Mouse (Mus musculus) kidney, postnatal 0 days (tissue): ENCODE results near the gene Htr7. TPM values are rescaled to one million over a fixed set of nuclear protein-coding genes. Genes with fewer than 3 reads are reported as not detected.

Experiments used
- ATAC-seq: fragments of 200-750 bp; cut with Nextera tagmentation; replicated peaks from 2 replicates; pipeline ENCODE4 v1.8.0; 2017; ENCODE audit warnings: low read depth, moderate number of reproducible peaks, moderate TSS enrichment, moderate library complexity; ENCODE audit not compliant: low FRiP score
- DNase-seq: peaks from one replicate; pipeline ENCODE4 v3.0.0-alpha.2; 2016; ENCODE audit warnings: low spot score
- H3K27ac ChIP-seq: fragments of 300-500 bp; sonication (generic); 2 replicates; pipeline ENCODE4 v1.5.1; 2014; ENCODE audit warnings: mild to moderate bottlenecking
- H3K27me3 ChIP-seq: fragments of 300-500 bp; sonication (generic); 2 replicates; pipeline ENCODE4 v1.6.1; 2014; ENCODE audit warnings: low read length, mixed read lengths; ENCODE audit not compliant: insufficient read depth
- H3K36me3 ChIP-seq: fragments of 300-500 bp; sonication (generic); 2 replicates; pipeline ENCODE4 v1.6.1; 2014; ENCODE audit warnings: low read length, mixed read lengths; ENCODE audit not compliant: insufficient read depth
- H3K4me1 ChIP-seq: fragments of 300-500 bp; sonication (generic); replicated peaks from 2 replicates; pipeline ENCODE4 v1.6.1; 2014; ENCODE audit warnings: antibody characterized with exemption, low read length, mixed read lengths; ENCODE audit not compliant: insufficient read depth
- H3K4me2 ChIP-seq: fragments of 300-500 bp; sonication (generic); 2 replicates; pipeline ENCODE4 v1.6.1; 2014; ENCODE audit warnings: mild to moderate bottlenecking, low read length, moderate library complexity, mixed read lengths
- H3K4me3 ChIP-seq: fragments of 300-500 bp; sonication (generic); replicated peaks from 2 replicates; pipeline ENCODE4 v1.5.1; 2014; ENCODE audit warnings: low read depth, low read length
- H3K9ac ChIP-seq: fragments of 300-500 bp; sonication (generic); 2 replicates; pipeline ENCODE4 v1.6.1; 2014; ENCODE audit warnings: low read depth, low read length
- H3K9me3 ChIP-seq: fragments of 300-500 bp; sonication (generic); replicated peaks from 2 replicates; pipeline ENCODE4 v1.6.1; 2016; ENCODE audit warnings: low read length, inconsistent platforms, mixed read lengths
- CTCF ChIP-seq: IDR thresholded peaks from 2 replicates; pipeline ENCODE4 v1.5.1; 2016; ENCODE audit warnings: antibody characterized with exemption, low read depth, mild to moderate bottlenecking, moderate library complexity
- WGBS: fragments of 180-500 bp; shearing (Covaris S2); extraction: QIAGEN DNeasy Blood & Tissue Kit; methylation state at CpG from one replicate; pipeline ENCODE4 v1.1.7; 2014; 5-methylcytosine and 5-hydroxymethylcytosine counted together
- polyA plus RNA-seq: library from polyadenylated mRNA; unstranded; fragments of >200 nt; fragmentation: Nextera tagmentation; extraction: Ambion mirVana; gene quantifications from 2 replicates; pipeline ENCODE4 v1.2.1, GENCODE M21; 2015

Gene Htr7
- polyA plus RNA-seq, 1 experiment from 2014 or later = 0.08 TPM

GRCm38 (mm10) chr19:36083262-36084225 lies 26.2 kb upstream of the Htr7 start, which contains the start of gene Rpp30:
Rpp30 (plus strand) TSS chr19:36083716.
- peak within 1 kb of the TSS; percentile 70 for H3K27ac ChIP-seq
- TF ChIP-seq CTCF = no peak
- 0 out of 2 replicates have a peak, but pooled peaks cover 7% of the 10 kb centered on the region for H3K36me3 ChIP-seq
- peak within 1 kb of the TSS; percentile 86 for H3K4me3 ChIP-seq
- H3K27me3 ChIP-seq = no peaks in the 10 kb centered on the region
- WGBS = 2% methylated on average over 34 of the region's 34 CpGs
- peak within 1 kb of the TSS; percentile 75 for H3K9ac ChIP-seq
- H3K9me3 ChIP-seq = no peaks in the 10 kb centered on the region
- H3K4me1 ChIP-seq = peaks cover 5% of the 10 kb centered on the region; the same call in 1 of the 2 replicates
- peak within 1 kb of the TSS; percentile 61 for H3K4me2 ChIP-seq
- peak; percentile 93 for ATAC-seq
- peak; percentile 97 for DNase-seq

- Histone ChIP-seq H3K4me2 (peak overlapping the region; percentile 61), H3K27me3 (no peaks in the 10 kb centered on the region), H3K36me3 (no peaks in the 10 kb centered on the region), H3K9me3 (no peaks in the 10 kb centered on the region), H3K27ac (peak overlapping the region; percentile 33; the same call in 1 of the 2 replicates), H3K4me1 (peaks cover 5% of the 10 kb centered on the region; the same call in 1 of the 2 replicates), H3K9ac (no peak overlapping the region), H3K4me3 (peak overlapping the region; percentile 86)
- WGBS = 50% methylated on average over 7 of the region's 7 CpGs
- ATAC-seq (peak; percentile 75; the same call in 1 of the 2 replicates), DNase-seq (peak; percentile 91)
- TF ChIP-seq CTCF = peak; percentile 91
These were observed 25.4 kb upstream of the Htr7 start for GRCm38 (mm10) chr19:36082606-36083261.

- Histone ChIP-seq H3K27ac (no peak overlapping the region), H3K4me3 (no peak overlapping the region), H3K9ac (no peak overlapping the region), H3K27me3 (no peaks in the 10 kb centered on the region), H3K4me2 (no peak overlapping the region), H3K9me3 (no peaks in the 10 kb centered on the region), H3K36me3 (no peaks in the 10 kb centered on the region), H3K4me1 (no peaks in the 10 kb centered on the region)
- DNase-seq (peak; percentile 54), ATAC-seq (no peak)
- WGBS = 69% methylated on average over 2 of the region's 2 CpGs
- TF ChIP-seq CTCF = peak; percentile 48; the same call in 1 of the 2 replicates
These were observed 5.7 kb upstream of the Htr7 start for GRCm38 (mm10) chr19:36062801-36063529.

GRCm38 (mm10) chr19:36056502-36057221 lies 645 bp downstream of the Htr7 start:
- no peak for TF ChIP-seq CTCF
- WGBS = 7% methylated on average over 49 of the region's 49 CpGs
- H3K9ac ChIP-seq = 0 out of 2 replicates have a peak overlapping the region, but pooled peaks have one; percentile 31
- no peaks in the 10 kb centered on the region; the same call in 1 of the 2 replicates for H3K4me1 ChIP-seq
- no peaks in the 10 kb centered on the region for H3K9me3 ChIP-seq
- peak overlapping the region; percentile 49 for H3K4me3 ChIP-seq
- peaks cover 27% of the 10 kb centered on the region for H3K27me3 ChIP-seq
- H3K36me3 ChIP-seq = no peaks in the 10 kb centered on the region
- ATAC-seq (no peak), DNase-seq (no peak)
- H3K4me2 ChIP-seq = peak overlapping the region; percentile 83
- no peak overlapping the region for H3K27ac ChIP-seq

GRCm38 (mm10) chr19:36046046-36046445 lies 11.3 kb downstream of the Htr7 start:
- no peaks in the 10 kb centered on the region for H3K36me3 ChIP-seq
- 69% methylated on average over 7 of the region's 7 CpGs for WGBS

More at GRCm38 (mm10) chr19:36046046-36046445, 11.3 kb downstream of the Htr7 start:
- Histone ChIP-seq H3K27me3 (no peaks in the 10 kb centered on the region), H3K4me1 (no peaks in the 10 kb centered on the region), H3K4me3 (no peak overlapping the region), H3K9me3 (no peaks in the 10 kb centered on the region), H3K27ac (no peak overlapping the region), H3K9ac (no peak overlapping the region), H3K4me2 (no peak overlapping the region)
- no peak for TF ChIP-seq CTCF
- ATAC-seq = no peak
- no peak for DNase-seq
